8 mouse cellular contexts compared by ENCODE assay signal in genomic region chr11:102998577-102999316, GRCm38 (mm10). TPM values are rescaled to one million over a fixed set of nuclear protein-coding genes. Genes with fewer than 3 reads are reported as not detected.
DNase-seq lines count a peak whose midpoint lies in the region; ATAC-seq lines count a peak whose summit lies in the region.

No protein-coding gene starts in this region.

- DNase-seq in lung, adult 18-20 months, result no peak
- peak; percentile 34 for DNase-seq in liver, embryonic 13.5 days
- DNase-seq in thymus, postnatal 14 days, result peak; percentile 65
- DNase-seq in kidney, postnatal 10 days, result no peak
- DNase-seq in gastrocnemius, adult 18-20 months (ENCODE audit: low spot score), result no peak
- DNase-seq in frontal cortex, postnatal 36 days (ENCODE audit: low spot score in 2 of 2), result no peak

- H3K36me3 ChIP-seq in lung, embryonic 16.5 days (ENCODE audit: control insufficient read depth, insufficient read depth, low read length), result peaks cover 39% of the 10 kb centered on the region
- peaks cover 60% of the 10 kb centered on the region for H3K36me3 ChIP-seq in heart, embryonic 13.5 days
- H3K36me3 ChIP-seq in liver, embryonic 13.5 days, result peaks cover 55% of the 10 kb centered on the region

- H3K27me3 ChIP-seq in lung, embryonic 16.5 days (ENCODE audit: control insufficient read depth, insufficient read depth, low read depth, low read length), result no peaks in the 10 kb centered on the region
- no peaks in the 10 kb centered on the region for H3K27me3 ChIP-seq in heart, embryonic 13.5 days (replicated peaks)
- no peaks in the 10 kb centered on the region for H3K27me3 ChIP-seq in liver, embryonic 13.5 days

- peaks cover 25% of the 10 kb centered on the region for H3K4me1 ChIP-seq in lung, embryonic 16.5 days (replicated peaks; ENCODE audit: control insufficient read depth, insufficient read depth, low read length)
- H3K4me1 ChIP-seq in heart, embryonic 13.5 days, result peaks cover 51% of the 10 kb centered on the region
- H3K4me1 ChIP-seq in liver, embryonic 13.5 days (replicated peaks), result peaks cover 34% of the 10 kb centered on the region

- H3K4me2 ChIP-seq in lung, embryonic 16.5 days (ENCODE audit: low read depth, low read length), result no peak overlapping the region
- peak overlapping the region; percentile 49 for H3K4me2 ChIP-seq in heart, embryonic 13.5 days
- peak overlapping the region; percentile 46 for H3K4me2 ChIP-seq in liver, embryonic 13.5 days

- ATAC-seq in lung, embryonic 16.5 days (ENCODE audit: low read depth), result peak; percentile 8; the same call in 1 of the 2 replicates
- ATAC-seq in heart, embryonic 13.5 days (ENCODE audit: extremely low read depth, insufficient number of reproducible peaks, low FRiP score, low TSS enrichment), result peak; percentile 48; the same call in 1 of the 2 replicates
- peak; percentile 83 for ATAC-seq in liver, embryonic 13.5 days (ENCODE audit: low read depth)

- WGBS in lung, embryonic 16.5 days, result 28% methylated on average over 14 of the region's 14 CpGs
- 14% methylated on average over 14 of the region's 14 CpGs for WGBS in heart, embryonic 13.5 days
- whole genome bisulfite sequencing in liver, embryonic 13.5 days (ENCODE audit: insufficient replicate concordance), result 14% methylated on average over 14 of the region's 14 CpGs

- H3K9ac ChIP-seq in lung, embryonic 16.5 days (ENCODE audit: low read length), result no peak overlapping the region
- peak overlapping the region; percentile 38 for H3K9ac ChIP-seq in heart, embryonic 13.5 days
- peak overlapping the region; percentile 63 for H3K9ac ChIP-seq in liver, embryonic 13.5 days

- no peaks in the 10 kb centered on the region for H3K9me3 ChIP-seq in lung, embryonic 16.5 days (ENCODE audit: control insufficient read depth, low read length)
- no peaks in the 10 kb centered on the region for H3K9me3 ChIP-seq in heart, embryonic 13.5 days
- no peaks in the 10 kb centered on the region for H3K9me3 ChIP-seq in liver, embryonic 13.5 days (replicated peaks)

- H3K27ac ChIP-seq in lung, embryonic 16.5 days (ENCODE audit: low read length), result no peak overlapping the region
- H3K27ac ChIP-seq in heart, embryonic 13.5 days (replicated peaks), result peak overlapping the region; percentile 91
- H3K27ac ChIP-seq in liver, embryonic 13.5 days, result peak overlapping the region; percentile 80

- no peak overlapping the region for H3K4me3 ChIP-seq in lung, embryonic 16.5 days (ENCODE audit: low read length)
- no peak overlapping the region for H3K4me3 ChIP-seq in heart, embryonic 13.5 days
- no peak overlapping the region for H3K4me3 ChIP-seq in liver, embryonic 13.5 days (replicated peaks)

RNA-seq across cellular contexts. Expression of gene Nmt1, which starts 29.2 kb away (rescaled TPM):
- 63.4 and 64.7 TPM in 2 replicates for polyA plus RNA-seq in lung, embryonic 16.5 days (2015; fragmentation: Nextera tagmentation; extraction: Ambion mirVana)
- 39.7 and 47.3 TPM in 2 replicates for polyA plus RNA-seq in heart, embryonic 13.5 days (2015; fragmentation: Nextera tagmentation; extraction: Ambion mirVana)
- 47.8 and 52.2 TPM in 2 replicates for polyA plus RNA-seq in liver, embryonic 13.5 days (2015; fragmentation: Nextera tagmentation; extraction: Ambion mirVana)
- total RNA-seq in gastrocnemius, adult 18-20 months (2021), result 10 to 100 TPM; 48.5 to 48.7 TPM

RNA-seq across cellular contexts. Expression of gene Dcakd, which starts 29.4 kb away (rescaled TPM):
- 140 and 161 TPM in 2 replicates for polyA plus RNA-seq in lung, embryonic 16.5 days (2015; fragmentation: Nextera tagmentation; extraction: Ambion mirVana)
- 95.9 and 101 TPM in 2 replicates for polyA plus RNA-seq in heart, embryonic 13.5 days (2015; fragmentation: Nextera tagmentation; extraction: Ambion mirVana)
- polyA plus RNA-seq in liver, embryonic 13.5 days (2015; fragmentation: Nextera tagmentation; extraction: Ambion mirVana), result 29.9 and 37.3 TPM in 2 replicates
- total RNA-seq in gastrocnemius, adult 18-20 months (2021), result 10 to 100 TPM; 15.2 to 20.3 TPM

RNA-seq across cellular contexts. Expression of gene C1ql1, which starts 52.3 kb away (rescaled TPM):
- 0.24 and 0.60 TPM in 2 replicates for polyA plus RNA-seq in lung, embryonic 16.5 days (2015; fragmentation: Nextera tagmentation; extraction: Ambion mirVana)
- 0.71 and 0.74 TPM in 2 replicates for polyA plus RNA-seq in heart, embryonic 13.5 days (2015; fragmentation: Nextera tagmentation; extraction: Ambion mirVana)
- polyA plus RNA-seq in liver, embryonic 13.5 days (2015; fragmentation: Nextera tagmentation; extraction: Ambion mirVana), result 0.07 and 0.10 TPM in 2 replicates
- total RNA-seq in gastrocnemius, adult 18-20 months (2021), result not detected

Comparison
In these comparisons a context has a peak if more than half of its experiments do, and no peak if none do; other contexts are left out.
1. ATAC-seq: peak in every context shown above with its lines; median percentile 83 in liver, embryonic 13.5 days; 48 in heart, embryonic 13.5 days; 8 in lung, embryonic 16.5 days.
2. DNase-seq: peak in liver, embryonic 13.5 days (single experiment) and thymus, postnatal 14 days (single experiment); none in lung, adult 18-20 months (0 of 2), kidney, postnatal 10 days (single experiment), gastrocnemius, adult 18-20 months (single experiment) and frontal cortex, postnatal 36 days (0 of 2).